Mouse (Mus musculus): ENCODE results near the gene Serpine2. TPM values are rescaled to one million over a fixed set of nuclear protein-coding genes. Genes with fewer than 3 reads are reported as not detected.

Serpine2 gene
- polyA plus RNA-seq, 1 experiment from 2014 or later: 215 TPM

DNA sequence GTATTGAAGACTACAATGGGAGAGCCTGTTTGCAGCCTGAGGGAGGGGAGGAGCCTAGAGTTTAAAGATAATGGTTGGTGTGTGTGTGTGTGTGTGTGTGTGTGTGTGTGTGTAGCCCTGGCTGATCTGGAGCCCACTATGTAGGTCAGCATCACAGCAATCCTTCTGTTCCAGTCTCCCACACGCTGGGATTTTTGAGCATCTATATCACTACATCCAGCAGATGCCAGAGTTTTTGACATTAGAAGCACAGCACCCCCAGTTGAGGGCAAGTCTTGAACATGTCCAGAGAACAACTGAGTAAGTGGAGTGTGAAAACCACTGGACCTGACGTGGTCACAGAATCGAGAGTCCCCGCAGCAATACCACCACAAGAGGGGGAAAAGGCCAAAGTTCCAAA is 4.2 kb downstream of the Serpine2 start:
- no peaks in the 10 kb centered on the region for H3K36me3 ChIP-seq
- H3K4me3 ChIP-seq: peak overlapping the region; percentile 79
- peaks cover 56% of the 10 kb centered on the region for H3K4me1 ChIP-seq (replicated peaks)
- no peaks in the 10 kb centered on the region; the same call in 1 of the 2 replicates for H3K27me3 ChIP-seq
- H3K9me3 ChIP-seq: no peaks in the 10 kb centered on the region
- no peak overlapping the region for H3K27ac ChIP-seq
- peak overlapping the region; percentile 94 for H3K4me2 ChIP-seq
- WGBS: 36% methylated on average over 4 of the region's 4 CpGs
- H3K9ac ChIP-seq: no peak overlapping the region
- no peak for ATAC-seq (ENCODE audit: low FRiP score)

DNA sequence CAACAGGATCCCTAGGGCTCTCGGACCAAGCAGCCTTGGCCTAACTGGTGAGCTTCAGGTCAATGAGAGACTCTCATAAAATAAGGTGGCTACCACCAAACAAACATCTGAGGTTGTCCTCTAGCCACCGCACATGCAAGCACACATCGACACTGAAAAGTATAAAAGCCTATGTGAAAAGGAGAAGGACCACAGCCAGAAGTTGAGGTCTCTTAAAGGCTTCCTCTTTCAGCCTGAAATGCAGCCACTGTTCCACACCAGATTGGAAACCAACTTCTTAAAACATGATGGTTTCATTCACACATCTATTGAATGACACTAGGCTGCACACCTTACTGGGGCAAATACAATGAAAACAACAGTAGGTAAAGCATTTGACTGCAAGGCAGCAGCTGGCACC is 7.5 kb downstream of the Serpine2 start:
- no peak overlapping the region for H3K4me3 ChIP-seq
- 92% methylated on average over 3 of the region's 3 CpGs for WGBS

DNA sequence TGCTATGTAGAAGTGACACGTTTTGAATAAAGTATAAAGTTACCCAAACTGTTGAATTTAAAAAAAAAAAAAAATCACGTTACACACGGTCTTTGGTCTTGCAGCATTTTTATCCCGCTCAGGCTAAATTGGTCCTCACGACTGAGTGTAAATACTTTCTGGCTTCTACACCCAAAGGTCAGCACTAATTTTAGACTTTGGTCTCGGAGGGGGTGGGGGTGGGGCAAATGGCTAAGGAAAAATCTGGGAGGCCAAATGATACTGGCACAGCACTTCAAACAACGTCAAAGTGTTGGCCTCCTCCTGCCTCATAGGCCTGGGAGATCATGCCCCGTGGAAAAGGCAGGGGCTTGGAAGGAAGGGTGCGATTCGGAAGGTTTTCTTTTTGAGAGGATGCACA is 10.6 kb downstream of the Serpine2 start:
- Histone ChIP-seq H3K4me2 (no peak overlapping the region), H3K4me1 (replicated peaks) (peaks cover 10% of the 10 kb centered on the region), H3K9ac (no peak overlapping the region), H3K4me3 (no peak overlapping the region), H3K27me3 (no peaks in the 10 kb centered on the region), H3K36me3 (no peaks in the 10 kb centered on the region; the same call in 1 of the 2 replicates), H3K9me3 (no peaks in the 10 kb centered on the region), H3K27ac (no peak overlapping the region)
- ATAC-seq (ENCODE audit: low FRiP score): no peak
- 90% methylated on average over 10 of the region's 10 CpGs for WGBS

More for the DNA sequence above, 7.5 kb downstream of the Serpine2 start:
- H3K4me1 ChIP-seq (replicated peaks): peaks cover 29% of the 10 kb centered on the region
- H3K27me3 ChIP-seq: no peaks in the 10 kb centered on the region; the same call in 1 of the 2 replicates
- no peak for ATAC-seq (ENCODE audit: low FRiP score)
- H3K9ac ChIP-seq: no peak overlapping the region
- no peaks in the 10 kb centered on the region for H3K9me3 ChIP-seq
- H3K27ac ChIP-seq: no peak overlapping the region
- no peak overlapping the region for H3K4me2 ChIP-seq
- no peaks in the 10 kb centered on the region; the same call in 1 of the 2 replicates for H3K36me3 ChIP-seq

DNA sequence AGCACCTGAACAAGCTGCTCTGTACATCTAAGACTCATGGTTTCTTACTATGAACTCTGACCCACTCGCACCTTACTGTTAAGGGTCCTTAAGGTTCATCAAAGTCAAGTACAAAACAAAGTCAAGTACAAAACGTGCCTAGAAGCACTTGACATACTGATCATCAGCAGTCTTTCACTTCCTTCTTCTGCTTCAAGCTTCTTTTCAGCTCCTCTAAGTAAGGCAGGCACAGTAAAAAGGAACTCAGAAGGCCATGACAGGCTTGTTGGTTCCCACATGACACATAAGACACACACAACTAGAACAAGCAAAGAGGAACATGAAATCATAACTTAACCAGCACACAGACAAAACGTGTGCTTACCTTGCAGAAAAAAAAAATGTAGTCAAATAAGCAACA is 12.3 kb downstream of the Serpine2 start:
- Histone ChIP-seq H3K9me3 (no peaks in the 10 kb centered on the region), H3K36me3 (no peaks in the 10 kb centered on the region; the same call in 1 of the 2 replicates), H3K9ac (no peak overlapping the region), H3K4me1 (replicated peaks) (no peaks in the 10 kb centered on the region), H3K4me2 (no peak overlapping the region), H3K4me3 (no peak overlapping the region), H3K27ac (no peak overlapping the region), H3K27me3 (no peaks in the 10 kb centered on the region)
- ATAC-seq (ENCODE audit: low FRiP score): no peak
- 88% methylated on average over 3 of the region's 3 CpGs for WGBS

DNA sequence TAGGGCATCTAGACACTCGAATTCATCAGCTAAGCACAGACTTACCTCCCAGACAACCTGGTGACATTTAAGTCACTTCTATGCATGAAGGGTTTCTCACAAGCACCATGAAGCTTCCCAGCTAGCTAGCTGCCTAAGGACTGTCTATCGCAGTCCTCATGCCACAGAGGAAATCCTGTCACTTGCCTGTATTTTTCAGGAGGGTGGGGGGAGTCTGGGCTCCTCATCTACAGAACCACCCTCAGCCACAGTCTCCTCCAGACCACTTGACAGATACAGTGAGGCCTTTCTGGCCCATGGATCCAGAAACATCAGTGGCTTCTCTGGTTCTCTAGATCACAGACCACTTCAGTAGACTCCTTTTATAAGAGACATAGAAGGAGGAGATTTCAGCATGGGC is 14.1 kb downstream of the Serpine2 start:
- Histone ChIP-seq H3K27me3 (no peaks in the 10 kb centered on the region), H3K36me3 (no peaks in the 10 kb centered on the region; the same call in 1 of the 2 replicates), H3K9me3 (no peaks in the 10 kb centered on the region), H3K27ac (no peak overlapping the region), H3K4me1 (replicated peaks) (no peaks in the 10 kb centered on the region), H3K4me2 (no peak overlapping the region), H3K9ac (no peak overlapping the region), H3K4me3 (no peak overlapping the region)
- 92% methylated on average over 2 of the region's 2 CpGs for WGBS
- no peak for ATAC-seq (ENCODE audit: low FRiP score)

DNA sequence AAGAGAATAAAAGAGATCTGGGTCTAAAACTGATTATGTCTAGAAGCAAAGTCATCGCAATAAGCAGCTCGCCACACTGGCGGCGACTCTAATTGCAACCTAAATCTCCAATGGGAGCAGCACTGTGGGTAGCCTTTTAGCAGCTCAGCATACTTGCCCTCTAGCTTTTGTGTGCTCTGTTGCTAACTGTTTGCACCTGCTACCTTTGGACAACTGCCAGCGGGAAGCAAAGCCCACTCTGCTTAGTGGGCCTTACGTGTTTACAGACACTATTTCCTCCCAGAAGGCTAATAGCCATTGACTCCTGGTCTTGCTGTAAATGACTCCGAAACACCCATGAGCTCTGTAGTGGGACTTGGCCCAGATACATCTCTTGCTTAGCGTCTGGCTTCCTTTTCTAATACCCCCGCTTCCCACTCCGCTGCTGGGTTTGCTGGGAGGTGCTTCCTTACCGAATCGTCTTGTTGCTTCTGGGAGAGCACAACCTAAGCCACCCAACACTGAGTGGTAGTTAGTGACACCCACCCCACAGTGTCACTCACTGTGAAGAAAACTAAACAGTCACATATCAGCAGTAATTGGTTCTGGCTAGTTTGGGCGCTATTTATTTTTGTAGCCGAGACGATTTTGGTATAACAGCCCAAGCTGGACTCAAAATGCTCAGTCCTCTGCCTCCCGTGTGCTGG is 28.1 kb downstream of the Serpine2 start:
- no peaks in the 10 kb centered on the region for H3K9me3 ChIP-seq
- peak overlapping the region; percentile 17; the same call in 1 of the 2 replicates for H3K4me2 ChIP-seq
- WGBS: 47% methylated on average over 16 of the region's 16 CpGs
- peak overlapping the region; percentile 73 for H3K27ac ChIP-seq
- H3K9ac ChIP-seq: no peak overlapping the region
- ATAC-seq (ENCODE audit: low FRiP score): peak; percentile 92
- no peaks in the 10 kb centered on the region for H3K27me3 ChIP-seq
- no peaks in the 10 kb centered on the region for H3K36me3 ChIP-seq
- H3K4me1 ChIP-seq (replicated peaks): peaks cover 12% of the 10 kb centered on the region; the same call in 1 of the 2 replicates
- H3K4me3 ChIP-seq: no peak overlapping the region

DNA sequence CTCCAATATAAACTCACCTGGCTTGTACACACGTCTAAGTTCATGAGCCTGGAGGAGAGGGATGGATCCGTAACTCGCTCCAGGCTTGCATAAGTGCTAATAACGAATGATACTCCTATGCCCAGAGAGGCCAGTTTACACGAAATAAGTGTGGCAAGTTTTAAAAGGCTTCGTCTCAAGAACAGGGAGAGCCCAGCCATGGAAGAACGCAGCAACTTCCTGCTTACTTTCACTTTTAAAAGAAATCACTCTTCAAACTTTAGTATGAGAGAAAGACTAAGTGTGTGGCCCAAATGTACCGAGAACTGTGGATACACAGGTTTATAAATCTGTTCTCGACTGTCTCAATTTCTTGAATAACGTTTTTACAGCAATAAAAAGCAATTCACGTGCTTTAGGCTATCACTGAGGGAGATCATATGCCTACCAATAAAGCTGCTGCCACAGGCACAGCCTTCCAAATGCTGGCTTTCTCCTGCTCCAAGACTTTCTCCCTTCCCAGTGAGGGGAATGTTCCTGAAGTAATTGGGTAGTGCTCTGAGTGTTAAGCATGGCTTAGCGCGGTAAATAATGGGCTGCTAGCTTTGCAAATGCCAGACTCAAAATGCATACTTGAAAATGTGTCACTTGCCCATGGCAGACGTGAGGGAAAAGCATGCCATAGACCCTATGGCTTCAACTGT is 36.9 kb downstream of the Serpine2 start:
- 78% methylated on average over 14 of the region's 14 CpGs for WGBS
- Histone ChIP-seq H3K4me3 (no peak overlapping the region), H3K27me3 (no peaks in the 10 kb centered on the region), H3K4me1 (replicated peaks) (peaks cover 24% of the 10 kb centered on the region), H3K9me3 (no peaks in the 10 kb centered on the region), H3K36me3 (peaks cover 6% of the 10 kb centered on the region), H3K4me2 (no peak overlapping the region), H3K27ac (peak overlapping the region; percentile 24; the same call in 1 of the 2 replicates), H3K9ac (no peak overlapping the region)
- ATAC-seq (ENCODE audit: low FRiP score): no peak

DNA sequence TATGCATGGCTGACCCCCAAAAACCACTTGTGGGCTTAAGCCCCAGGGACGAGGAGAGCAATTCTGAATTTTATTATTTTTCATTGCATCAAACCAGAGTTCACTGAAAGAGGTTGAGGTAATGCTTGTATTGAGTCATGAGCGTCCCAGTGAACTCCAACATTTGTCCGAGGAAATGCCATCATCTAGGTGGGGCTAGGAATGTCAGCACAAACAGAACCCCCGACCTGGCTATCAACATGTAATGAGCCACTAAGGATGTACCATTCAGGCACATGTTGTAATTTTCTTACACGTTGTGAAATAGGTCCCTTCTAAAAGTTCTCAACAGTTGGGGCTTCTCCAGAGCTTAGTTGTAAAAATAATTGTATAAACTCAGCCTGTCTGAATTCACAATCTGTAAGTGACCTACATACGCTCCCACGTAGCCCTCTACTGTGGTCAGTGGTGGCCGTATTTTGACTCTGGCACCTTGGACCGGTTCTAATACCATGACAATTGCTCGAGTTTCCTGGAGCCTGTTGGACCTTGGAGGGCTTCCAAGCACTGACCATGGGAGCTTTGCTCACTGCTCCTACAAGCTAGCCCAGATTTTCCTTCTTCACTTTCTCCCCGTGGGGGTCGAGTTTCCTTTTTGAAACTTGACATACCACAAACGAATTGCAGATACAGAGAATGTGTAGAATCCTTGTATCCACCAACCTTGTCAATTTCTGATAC is 38.0 kb downstream of the Serpine2 start:
- no peak overlapping the region for H3K4me3 ChIP-seq
- no peak overlapping the region for H3K4me2 ChIP-seq
- H3K4me1 ChIP-seq (replicated peaks): peaks cover 24% of the 10 kb centered on the region
- WGBS: 75% methylated on average over 13 of the region's 13 CpGs
- ATAC-seq (ENCODE audit: low FRiP score): no peak
- no peak overlapping the region for H3K27ac ChIP-seq
- H3K27me3 ChIP-seq: no peaks in the 10 kb centered on the region
- no peak overlapping the region for H3K9ac ChIP-seq
- no peaks in the 10 kb centered on the region for H3K9me3 ChIP-seq
- H3K36me3 ChIP-seq: peaks cover 6% of the 10 kb centered on the region

DNA sequence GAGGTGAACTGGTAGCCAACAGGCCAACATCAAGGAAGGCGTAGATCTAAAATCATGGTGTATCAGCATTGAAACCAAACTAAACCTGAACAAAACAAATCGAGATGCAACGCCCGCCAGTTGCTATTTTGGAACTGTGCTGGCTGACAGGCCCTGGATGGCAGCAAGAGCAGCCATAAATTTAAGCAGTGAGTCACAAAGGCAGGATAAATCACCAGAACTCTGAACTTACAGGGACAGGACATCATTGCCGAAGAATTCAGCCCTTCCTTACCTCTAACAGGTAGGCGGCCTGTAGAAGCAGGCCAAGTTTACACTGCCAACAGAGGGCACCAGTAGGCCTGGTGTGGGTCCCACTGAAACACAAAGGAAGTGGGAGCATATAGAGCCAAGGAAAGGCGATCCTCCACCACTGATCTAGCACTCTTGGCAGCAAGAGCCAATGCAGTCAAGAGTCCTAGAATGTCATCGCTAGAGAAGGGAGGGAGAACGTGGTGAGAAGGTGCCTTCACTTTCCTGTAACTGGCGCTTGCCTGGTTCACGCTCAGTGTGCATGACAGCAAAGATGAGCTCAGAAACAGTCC is 41.6 kb downstream of the Serpine2 start:
- no peak overlapping the region for H3K9ac ChIP-seq
- H3K36me3 ChIP-seq: peaks cover 6% of the 10 kb centered on the region
- 91% methylated on average over 11 of the region's 11 CpGs for WGBS
- ATAC-seq (ENCODE audit: low FRiP score): no peak
- H3K4me3 ChIP-seq: no peak overlapping the region
- no peaks in the 10 kb centered on the region for H3K9me3 ChIP-seq
- no peak overlapping the region for H3K4me2 ChIP-seq
- H3K27me3 ChIP-seq: no peaks in the 10 kb centered on the region
- H3K4me1 ChIP-seq (replicated peaks): peaks cover 13% of the 10 kb centered on the region
- no peak overlapping the region for H3K27ac ChIP-seq

DNA sequence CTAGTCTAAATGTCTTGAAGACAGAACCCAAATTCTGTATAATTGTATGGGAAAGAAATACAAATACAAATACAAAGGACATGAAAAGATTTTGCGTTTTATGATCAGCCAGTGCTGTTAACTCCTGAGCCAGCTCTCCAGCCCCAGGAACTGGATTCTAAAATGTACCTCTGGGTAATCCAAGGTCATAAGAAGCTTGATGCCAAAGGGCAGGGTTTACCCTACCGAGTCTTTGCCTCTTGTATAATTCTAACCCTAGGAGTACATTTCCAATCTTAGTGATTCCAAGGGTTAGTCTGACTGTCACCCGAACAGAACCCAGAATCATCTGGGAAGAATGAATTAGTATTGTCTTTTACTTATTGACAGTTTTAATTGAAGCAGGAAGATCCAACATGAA is 45.5 kb downstream of the Serpine2 start:
- 92% methylated on average over 3 of the region's 3 CpGs for WGBS
- H3K4me1 ChIP-seq (replicated peaks): no peaks in the 10 kb centered on the region

DNA sequence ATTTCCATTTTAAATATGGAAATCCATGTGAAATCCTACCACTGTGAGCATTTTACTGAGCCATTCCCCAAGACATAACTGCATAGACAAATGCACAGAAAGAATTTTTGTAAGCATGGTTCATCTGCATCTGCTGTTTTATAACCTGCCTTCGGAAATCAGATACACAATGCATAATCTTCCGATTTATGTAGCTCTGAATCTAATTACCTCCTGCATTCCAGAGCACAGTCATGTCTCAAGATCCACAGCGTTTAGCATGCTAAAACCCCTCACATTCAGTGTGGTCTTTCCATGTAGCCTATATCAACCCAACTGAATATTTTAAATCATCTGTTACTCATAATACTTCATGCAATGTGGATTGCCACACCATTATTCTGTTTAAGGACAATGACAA is 51.5 kb downstream of the Serpine2 start:
- peaks cover 2% of the 10 kb centered on the region; the same call in 1 of the 2 replicates for H3K36me3 ChIP-seq
- no peak overlapping the region for H3K9ac ChIP-seq
- ATAC-seq (ENCODE audit: low FRiP score): no peak
- H3K9me3 ChIP-seq: no peaks in the 10 kb centered on the region
- H3K27ac ChIP-seq: no peak overlapping the region
- 86% methylated on average over 3 of the region's 3 CpGs for WGBS
- no peaks in the 10 kb centered on the region for H3K27me3 ChIP-seq
- H3K4me1 ChIP-seq (replicated peaks): peaks cover 8% of the 10 kb centered on the region
- H3K4me2 ChIP-seq: no peak overlapping the region
- no peak overlapping the region for H3K4me3 ChIP-seq

More for the DNA sequence above, 45.5 kb downstream of the Serpine2 start:
- H3K27ac ChIP-seq: no peak overlapping the region
- H3K36me3 ChIP-seq: no peaks in the 10 kb centered on the region; the same call in 1 of the 2 replicates
- H3K9me3 ChIP-seq: no peaks in the 10 kb centered on the region
- no peak for ATAC-seq (ENCODE audit: low FRiP score)
- no peak overlapping the region for H3K4me3 ChIP-seq
- no peak overlapping the region for H3K4me2 ChIP-seq
- no peak overlapping the region for H3K9ac ChIP-seq
- H3K27me3 ChIP-seq: no peaks in the 10 kb centered on the region

DNA sequence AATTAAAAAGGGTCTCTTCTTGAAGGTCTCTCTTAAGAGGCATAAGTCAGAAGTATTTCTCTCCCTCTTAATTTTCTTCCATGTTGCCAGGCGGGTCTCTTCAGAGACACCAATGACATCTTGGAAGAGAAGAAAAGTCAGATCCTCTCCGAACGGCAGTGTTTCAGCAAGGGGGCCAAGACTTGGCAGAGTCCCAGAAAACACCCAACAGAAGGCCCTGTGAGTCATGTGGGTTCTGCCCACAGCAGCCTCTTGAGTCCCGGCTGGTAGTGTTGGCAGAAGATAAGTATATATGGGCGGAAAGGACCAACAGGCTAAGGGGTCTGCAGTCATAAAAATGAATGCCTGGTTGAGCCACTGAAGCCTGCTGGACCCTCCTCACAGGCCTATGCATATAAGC is 54.1 kb downstream of the Serpine2 start:
- Histone ChIP-seq H3K9ac (no peak overlapping the region), H3K9me3 (no peaks in the 10 kb centered on the region), H3K27ac (no peak overlapping the region; the same call in 1 of the 2 replicates), H3K4me1 (replicated peaks) (peaks cover 13% of the 10 kb centered on the region), H3K4me2 (no peak overlapping the region), H3K36me3 (0 out of 2 replicates have a peak, but pooled peaks cover 2% of the 10 kb centered on the region), H3K4me3 (no peak overlapping the region), H3K27me3 (no peaks in the 10 kb centered on the region)
- no peak for ATAC-seq (ENCODE audit: low FRiP score)
- WGBS: 68% methylated on average over 5 of the region's 5 CpGs

Data from hindbrain, embryonic 13.5 days (tissue).